12 mouse cellular contexts compared by ENCODE assay signal in genomic region chr7:4794631-4795168, GRCm38 (mm10). TPM values are rescaled to one million over a fixed set of nuclear protein-coding genes. Genes with fewer than 3 reads are reported as not detected.
A peak's percentile ranks its signal among the peaks of the same experiment; 100 is the strongest.
DNase-seq lines count a peak whose midpoint lies in the region; ATAC-seq and TF ChIP-seq lines count a peak whose summit lies in the region.
"Had no signal": no experiment of that assay in that cellular context is flagged by ENCODE, and none has a peak within 500 bp of the region (broad histone marks: within the 10 kb centered on the region; RNA-seq: fewer than 3 reads in every experiment).

No protein-coding gene starts in this region.

- no peaks in the 10 kb centered on the region for H3K9me3 ChIP-seq in kidney, embryonic 15.5 days (replicated peaks)
- H3K9me3 ChIP-seq in G1E (replicated peaks) = no peaks in the 10 kb centered on the region
- no peaks in the 10 kb centered on the region for H3K9me3 ChIP-seq in embryonic facial prominence, embryonic 14.5 days (ENCODE audit: control insufficient read depth, low read length)

- WGBS in kidney, embryonic 15.5 days = 71% methylated on average over 3 of the region's 3 CpGs
- 59% methylated on average over 3 of the region's 3 CpGs for WGBS in kidney, adult 2 months
- WGBS in embryonic facial prominence, embryonic 14.5 days = 81% methylated on average over 3 of the region's 3 CpGs

- H3K4me3 ChIP-seq in kidney, embryonic 15.5 days (replicated peaks) = peak overlapping the region; percentile 62
- H3K4me3 ChIP-seq in kidney, adult 2 months (ENCODE audit: insufficient read depth, low read depth, low read length) = no peak overlapping the region
- peak overlapping the region; percentile 84 for H3K4me3 ChIP-seq in G1E (ENCODE audit: low read depth, low read length)
- no peak overlapping the region for H3K4me3 ChIP-seq in embryonic facial prominence, embryonic 14.5 days (ENCODE audit: low read depth, low read length)

- peak overlapping the region; percentile 78; the same call in 1 of the 2 replicates for H3K4me2 ChIP-seq in kidney, embryonic 15.5 days
- H3K4me2 ChIP-seq in embryonic facial prominence, embryonic 14.5 days (ENCODE audit: low read depth, low read length) = peak overlapping the region; percentile 95; the same call in 1 of the 2 replicates

- H3K9ac ChIP-seq in kidney, embryonic 15.5 days = no peak overlapping the region
- no peak overlapping the region for H3K9ac ChIP-seq in embryonic facial prominence, embryonic 14.5 days (ENCODE audit: low read depth, low read length)

- no peak for ATAC-seq in kidney, embryonic 15.5 days (replicated peaks; ENCODE audit: low FRiP score)
- ATAC-seq in G1E (ENCODE audit: extremely low read depth, insufficient number of reproducible peaks, low FRiP score, poor library complexity, severe bottlenecking) = no peak
- ATAC-seq in embryonic facial prominence, embryonic 14.5 days (ENCODE audit: low read depth) = no peak
- ATAC-seq in megakaryocyte-erythroid progenitor cell, adult 5-6 weeks (replicated peaks; ENCODE audit: low FRiP score, low TSS enrichment, poor library complexity, severe bottlenecking) = peak; percentile 16; the same call in 1 of the 2 replicates

- 0 out of 2 replicates have a peak, but pooled peaks cover 4% of the 10 kb centered on the region for H3K27me3 ChIP-seq in kidney, embryonic 15.5 days
- no peaks in the 10 kb centered on the region for H3K27me3 ChIP-seq in kidney, adult 2 months (replicated peaks; ENCODE audit: control insufficient read depth, insufficient read depth, low read length)
- H3K27me3 ChIP-seq in G1E (ENCODE audit: insufficient read depth, low read length) = no peaks in the 10 kb centered on the region
- H3K27me3 ChIP-seq in embryonic facial prominence, embryonic 14.5 days (replicated peaks; ENCODE audit: control insufficient read depth, insufficient read depth, low read length) = no peaks in the 10 kb centered on the region

- peaks cover 49% of the 10 kb centered on the region for H3K36me3 ChIP-seq in kidney, embryonic 15.5 days
- peaks cover 2% of the 10 kb centered on the region; the same call in 1 of the 2 replicates for H3K36me3 ChIP-seq in kidney, adult 2 months (ENCODE audit: control insufficient read depth, insufficient read depth, low read length)
- peaks cover 61% of the 10 kb centered on the region for H3K36me3 ChIP-seq in G1E (replicated peaks)
- H3K36me3 ChIP-seq in embryonic facial prominence, embryonic 14.5 days (ENCODE audit: control insufficient read depth, insufficient read depth, low read length) = peaks cover 44% of the 10 kb centered on the region

- DNase-seq in kidney, adult 2 months = no peak
- no peak for DNase-seq in G1E (ENCODE audit: low spot score)
- no peak for DNase-seq in embryonic facial prominence, embryonic 14.5 days (ENCODE audit: low spot score)
- DNase-seq in spleen, postnatal 36 days (ENCODE audit: low spot score in 2 of 2) = no peak
- DNase-seq in cerebellum, adult 11-12 months = no peak
- DNase-seq: gastrocnemius, postnatal 36 days; kidney, adult 8-10 months; right cerebral cortex, postnatal 4 days had no signal

- TF ChIP-seq CTCF in kidney, adult 2 months (conservative IDR thresholded peaks at IDR 0.05; ENCODE audit: insufficient read depth, insufficient read length, low read depth, low read length) = no peak
- TF ChIP-seq CTCF in G1E (IDR thresholded peaks at IDR 0.05; ENCODE audit: low read depth, low read length) = no peak

- peaks cover 16% of the 10 kb centered on the region for H3K4me1 ChIP-seq in kidney, embryonic 15.5 days
- peaks cover 8% of the 10 kb centered on the region; the same call in 1 of the 2 replicates for H3K4me1 ChIP-seq in kidney, adult 2 months (ENCODE audit: control insufficient read depth, insufficient read depth, low read length)
- peaks cover 33% of the 10 kb centered on the region for H3K4me1 ChIP-seq in G1E (ENCODE audit: insufficient read depth, low read depth, low read length)
- H3K4me1 ChIP-seq in embryonic facial prominence, embryonic 14.5 days (ENCODE audit: control insufficient read depth, insufficient read depth, low read length) = 0 out of 2 replicates have a peak, but pooled peaks cover 3% of the 10 kb centered on the region

- no peak overlapping the region for H3K27ac ChIP-seq in kidney, embryonic 15.5 days
- no peak overlapping the region for H3K27ac ChIP-seq in kidney, adult 2 months (ENCODE audit: insufficient read depth, low read depth, low read length)
- H3K27ac ChIP-seq in embryonic facial prominence, embryonic 14.5 days (replicated peaks; ENCODE audit: low read depth, low read length) = no peak overlapping the region

- TF ChIP-seq POLR2A in kidney, adult 2 months (IDR thresholded peaks at IDR 0.05; ENCODE audit: low read depth, low read length) = no peak

RNA-seq across cellular contexts. Expression of gene Rpl28, which starts 2.0 kb away (rescaled TPM):
- polyA plus RNA-seq in kidney, embryonic 15.5 days (2015; fragmentation: Nextera tagmentation; extraction: Ambion mirVana) = 391 and 408 TPM in 2 replicates
- 340 and 597 TPM in 2 replicates for polyA plus RNA-seq in kidney, adult 2 months (2012; rRNA removed)
- 1,543 and 2,339 TPM in 2 replicates for total RNA-seq in G1E (2014; fragmentation: Nextera tagmentation)
- total RNA-seq in G1E (2017) = 548 and 573 TPM in 2 replicates
- polyA plus RNA-seq in G1E (2012) = 5,642 and 5,886 TPM in 2 replicates
- 275 and 300 TPM in 2 replicates for polyA plus RNA-seq in embryonic facial prominence, embryonic 14.5 days (2014; fragmentation: Nextera tagmentation; extraction: Ambion mirVana)
- total RNA-seq in megakaryocyte-erythroid progenitor cell, adult 5-6 weeks (2014; fragmentation: Nextera tagmentation) = 3,204 and 3,219 TPM in 2 replicates
- 676 and 1,069 TPM in 2 replicates for total RNA-seq in megakaryocyte-erythroid progenitor cell, adult 5-6 weeks (2017)

RNA-seq across cellular contexts. Expression of gene Tmem238, which starts 5.2 kb away (rescaled TPM):
- 12.9 and 14.1 TPM in 2 replicates for polyA plus RNA-seq in kidney, embryonic 15.5 days (2015; fragmentation: Nextera tagmentation; extraction: Ambion mirVana)
- polyA plus RNA-seq in kidney, adult 2 months (2012; rRNA removed) = 57.8 and 87.8 TPM in 2 replicates
- 1.7 and 4.7 TPM in 2 replicates for total RNA-seq in G1E (2014; fragmentation: Nextera tagmentation)
- 6.8 and 12.1 TPM in 2 replicates for total RNA-seq in G1E (2017)
- polyA plus RNA-seq in G1E (2012) = 40.6 and 61.2 TPM in 2 replicates
- 5.5 and 6.6 TPM in 2 replicates for polyA plus RNA-seq in embryonic facial prominence, embryonic 14.5 days (2014; fragmentation: Nextera tagmentation; extraction: Ambion mirVana)
- total RNA-seq in megakaryocyte-erythroid progenitor cell, adult 5-6 weeks (2014; fragmentation: Nextera tagmentation) = 15.1 and 17.8 TPM in 2 replicates
- 21.3 and 26.1 TPM in 2 replicates for total RNA-seq in megakaryocyte-erythroid progenitor cell, adult 5-6 weeks (2017)

RNA-seq across cellular contexts. Expression of gene Tmem190, which starts 12.0 kb away (rescaled TPM):
- polyA plus RNA-seq in kidney, embryonic 15.5 days (2015; fragmentation: Nextera tagmentation; extraction: Ambion mirVana) = 1.0 TPM in 1 of 2 replicates, not detected in the other
- 0.31 TPM in 1 of 2 replicates, not detected in the other for polyA plus RNA-seq in kidney, adult 2 months (2012; rRNA removed)
- not detected in 2 replicates for total RNA-seq in G1E (2014; fragmentation: Nextera tagmentation)
- total RNA-seq in G1E (2017) = 0.41 TPM in 1 of 2 replicates, not detected in the other
- not detected in 2 replicates for polyA plus RNA-seq in G1E (2012)
- not detected in 2 replicates for polyA plus RNA-seq in embryonic facial prominence, embryonic 14.5 days (2014; fragmentation: Nextera tagmentation; extraction: Ambion mirVana)
- total RNA-seq in megakaryocyte-erythroid progenitor cell, adult 5-6 weeks (2014; fragmentation: Nextera tagmentation) = not detected in 2 replicates
- total RNA-seq in megakaryocyte-erythroid progenitor cell, adult 5-6 weeks (2017) = not detected in 2 replicates
- total RNA-seq: gastrocnemius, postnatal 36 days had no signal
- polyA plus RNA-seq: embryonic facial prominence, embryonic 11.5 days had no signal

RNA-seq across cellular contexts. Expression of gene Il11, which starts 12.0 kb away (rescaled TPM):
- polyA plus RNA-seq in kidney, embryonic 15.5 days (2015; fragmentation: Nextera tagmentation; extraction: Ambion mirVana) = 0.27 and 0.30 TPM in 2 replicates
- 0.13 and 0.24 TPM in 2 replicates for polyA plus RNA-seq in kidney, adult 2 months (2012; rRNA removed)
- not detected in 2 replicates for total RNA-seq in G1E (2014; fragmentation: Nextera tagmentation)
- total RNA-seq in G1E (2017) = not detected in 2 replicates
- polyA plus RNA-seq in G1E (2012) = 0.13 and 0.15 TPM in 2 replicates
- polyA plus RNA-seq in embryonic facial prominence, embryonic 14.5 days (2014; fragmentation: Nextera tagmentation; extraction: Ambion mirVana) = 0.13 TPM in 1 of 2 replicates, not detected in the other
- total RNA-seq in megakaryocyte-erythroid progenitor cell, adult 5-6 weeks (2014; fragmentation: Nextera tagmentation) = not detected in 2 replicates
- total RNA-seq in megakaryocyte-erythroid progenitor cell, adult 5-6 weeks (2017) = 0.15 TPM in 1 of 2 replicates, not detected in the other
- total RNA-seq: gastrocnemius, postnatal 36 days had no signal
- polyA plus RNA-seq: limb, embryonic 11.5 days had no signal

RNA-seq across cellular contexts. Expression of gene Ube2s, which starts 17.7 kb away (rescaled TPM):
- 384 and 386 TPM in 2 replicates for polyA plus RNA-seq in kidney, embryonic 15.5 days (2015; fragmentation: Nextera tagmentation; extraction: Ambion mirVana)
- 240 and 301 TPM in 2 replicates for polyA plus RNA-seq in kidney, adult 2 months (2012; rRNA removed)
- total RNA-seq in G1E (2014; fragmentation: Nextera tagmentation) (538 and 670 TPM in 2 replicates), G1E (2017) (171 and 195 TPM in 2 replicates)
- 210 and 243 TPM in 2 replicates for polyA plus RNA-seq in G1E (2012)
- 347 and 359 TPM in 2 replicates for polyA plus RNA-seq in embryonic facial prominence, embryonic 14.5 days (2014; fragmentation: Nextera tagmentation; extraction: Ambion mirVana)
- 291 and 381 TPM in 2 replicates for total RNA-seq in megakaryocyte-erythroid progenitor cell, adult 5-6 weeks (2014; fragmentation: Nextera tagmentation)
- total RNA-seq in megakaryocyte-erythroid progenitor cell, adult 5-6 weeks (2017) = 146 and 204 TPM in 2 replicates

Comparison
In these comparisons a context has a peak if more than half of its experiments do, and no peak if none do; other contexts are left out.
1. H3K4me3 ChIP-seq: peak in kidney, embryonic 15.5 days (single experiment) and G1E (single experiment); none in kidney, adult 2 months (single experiment) and embryonic facial prominence, embryonic 14.5 days (single experiment).